Mouse (Mus musculus): ENCODE data around the gene Tmeff1.
"Not testable (repeated sequence)": the region's sequence is repeated elsewhere in the genome, so short reads cannot be mapped to it uniquely, and the experiment has no call there.

The Tmeff1 gene

GRCm38 (mm10) chr4:48676570-48677185 is 91.7 kb downstream of the Tmeff1 start:
- DNase-seq (ENCODE audit: low read depth, low spot score): no peak

DNA sequence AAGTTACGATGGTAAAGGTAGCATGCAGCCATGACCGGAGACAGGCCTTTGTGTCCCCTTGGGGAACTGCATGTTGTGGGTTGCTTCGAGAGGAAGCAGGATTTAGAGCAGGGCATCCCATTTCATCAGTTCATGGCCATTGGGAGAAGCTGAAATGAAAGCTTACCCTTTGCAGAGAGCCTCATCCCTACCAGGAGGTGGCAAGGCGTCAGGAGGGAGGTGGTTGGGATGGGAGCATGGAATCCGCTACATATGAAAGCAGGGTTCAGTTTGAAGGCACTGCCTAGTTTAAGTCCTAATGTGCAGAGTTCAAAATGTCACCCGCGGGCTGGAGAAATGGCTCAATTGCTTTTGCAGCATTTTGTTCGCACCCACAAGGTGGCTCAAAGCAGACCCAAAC is 92.3 kb downstream of the Tmeff1 start:
- no peak for DNase-seq (ENCODE audit: low read depth, low spot score)

DNA sequence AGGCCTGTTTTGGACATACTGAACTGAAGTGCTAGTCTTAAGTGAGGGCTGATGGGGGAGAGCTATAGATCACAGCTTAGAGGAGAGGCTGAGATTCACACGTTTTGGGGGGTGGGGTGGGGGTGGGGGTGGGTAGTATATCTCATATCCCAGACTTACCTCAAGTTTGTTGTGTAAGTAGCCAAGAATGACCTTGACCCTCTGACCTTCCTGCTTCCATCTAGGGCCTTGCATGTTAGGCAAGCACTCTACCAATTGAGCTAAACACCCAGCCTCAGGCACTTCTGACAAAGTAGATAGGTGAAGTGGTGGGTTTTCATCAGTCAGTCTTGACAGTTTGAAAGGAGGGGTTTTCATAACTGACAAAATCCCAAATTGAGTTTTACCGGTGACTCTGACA is 92.8 kb downstream of the Tmeff1 start:
- DNase-seq (ENCODE audit: low read depth, low spot score): no peak

GRCm38 (mm10) chr4:48678793-48679192 is 93.8 kb downstream of the Tmeff1 start:
- DNase-seq (ENCODE audit: low read depth, low spot score): no peak

DNA sequence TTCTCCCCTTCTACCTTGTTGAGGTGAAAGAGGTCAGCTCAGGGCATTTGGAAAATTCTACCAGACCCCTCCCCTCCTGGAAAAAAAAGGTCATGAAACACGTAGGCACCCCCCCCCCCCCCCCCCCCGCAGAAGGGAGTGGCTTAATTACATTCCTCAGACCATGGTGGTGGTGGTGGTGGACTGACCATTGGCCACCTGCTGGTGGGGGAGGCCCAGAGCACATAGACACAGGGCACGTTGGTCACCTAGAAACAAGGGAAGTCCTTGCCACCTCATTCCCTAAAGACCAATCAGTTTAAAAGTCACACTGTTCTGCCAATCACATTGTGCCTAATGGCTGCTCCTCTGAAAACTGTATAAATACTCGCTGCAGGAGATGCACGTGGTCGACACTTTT is 94.8 kb downstream of the Tmeff1 start:
- not testable (repeated sequence) for DNase-seq (ENCODE audit: low read depth, low spot score)

DNA sequence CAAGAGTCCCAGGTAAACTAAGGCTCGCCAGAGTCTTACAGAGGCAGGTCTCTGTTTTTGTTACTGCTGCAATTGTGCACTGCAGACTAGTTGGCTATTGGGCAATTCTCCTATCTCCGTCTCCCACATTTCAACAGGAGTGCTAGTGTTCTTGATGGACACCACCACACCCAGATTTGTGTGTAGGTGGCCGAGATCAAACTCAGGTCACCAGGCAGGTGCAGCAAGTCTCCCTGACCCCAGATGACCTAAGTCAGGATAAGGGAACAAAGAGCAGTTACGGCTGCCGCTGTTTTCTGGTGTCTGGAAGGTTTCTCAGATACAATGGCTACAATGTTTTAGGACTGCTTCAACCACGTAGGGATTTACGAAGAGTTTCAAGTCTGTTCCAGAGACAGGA is 95.2 kb downstream of the Tmeff1 start:
- DNase-seq (ENCODE audit: low read depth, low spot score): no peak

GRCm38 (mm10) chr4:48680648-48681343 is 95.8 kb downstream of the Tmeff1 start:
- DNase-seq (ENCODE audit: low read depth, low spot score): no peak

GRCm38 (mm10) chr4:48683126-48683525 is 98.2 kb downstream of the Tmeff1 start:
- no peak for DNase-seq (ENCODE audit: low read depth, low spot score)

DNA sequence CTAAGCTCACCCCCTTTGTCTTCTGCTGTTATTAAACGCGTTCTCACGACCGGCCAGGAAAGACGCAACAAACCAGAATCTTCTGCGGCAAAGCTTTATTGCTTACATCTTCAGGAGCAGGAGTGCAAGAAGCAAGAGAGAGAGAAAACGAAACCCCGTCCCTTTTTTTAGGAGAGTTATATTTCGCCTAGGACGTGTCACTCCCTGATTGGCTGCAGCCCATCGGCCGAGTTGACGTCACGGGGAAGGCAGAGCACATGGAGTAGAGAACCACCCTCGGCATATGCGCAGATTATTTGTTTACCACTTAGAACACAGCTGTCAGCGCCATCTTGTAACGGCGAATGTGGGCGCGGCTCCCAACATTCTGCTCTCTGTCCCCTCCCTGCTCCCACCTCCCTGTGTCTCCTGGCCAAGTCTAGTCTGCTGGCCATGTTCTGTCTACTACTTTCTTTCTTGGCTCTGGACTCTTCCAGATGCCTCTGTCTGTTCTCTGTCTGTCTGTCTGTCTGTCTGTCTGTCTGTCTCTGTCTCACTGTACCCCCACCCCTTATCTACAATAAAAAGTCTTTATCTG is 98.7 kb downstream of the Tmeff1 start:
- not testable (repeated sequence) for DNase-seq (ENCODE audit: low read depth, low spot score)

- DNase-seq (ENCODE audit: low read depth, low spot score): no peak
These were observed 99.7 kb downstream of the Tmeff1 start for GRCm38 (mm10) chr4:48684593-48685187.

DNA sequence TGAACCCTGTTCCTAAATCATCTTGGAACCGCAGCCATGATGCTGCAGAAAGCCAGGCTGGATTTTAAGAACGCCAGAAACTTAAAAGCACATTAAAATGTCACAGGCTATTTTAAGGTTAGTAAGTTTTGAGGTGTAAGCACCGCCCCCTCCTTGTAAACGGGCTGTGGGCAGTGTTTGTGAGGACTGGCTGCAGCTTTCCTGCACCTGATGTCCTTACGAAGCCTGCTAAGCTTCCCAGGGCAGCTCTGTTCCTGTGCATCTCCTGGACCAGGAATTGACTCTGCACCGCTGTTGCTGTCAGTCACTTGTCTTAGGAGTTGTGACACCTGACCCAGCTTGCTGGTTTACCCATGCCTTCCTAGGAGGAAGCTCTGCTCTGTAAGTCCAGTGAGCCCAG is 103.2 kb downstream of the Tmeff1 start:
- DNase-seq (ENCODE audit: low read depth, low spot score): no peak

DNA sequence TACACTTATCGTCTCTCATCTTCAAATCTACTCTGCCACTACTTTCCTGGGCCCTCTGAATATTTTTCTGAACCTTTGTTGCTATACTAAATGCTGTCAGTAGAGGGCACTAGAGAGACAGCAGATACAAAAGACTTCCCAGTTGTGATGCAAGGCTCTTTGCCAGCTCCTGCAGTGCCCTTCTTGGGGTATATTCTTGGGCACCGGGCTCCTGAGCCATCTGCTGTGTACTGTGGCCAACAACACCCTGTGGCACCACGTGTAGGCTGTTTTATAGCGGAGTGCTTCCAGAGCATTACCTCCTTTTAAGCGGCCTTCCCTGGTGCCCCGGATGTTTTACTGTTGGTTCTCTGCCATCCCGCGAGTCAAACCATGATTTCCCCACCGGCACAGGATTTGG is 105.7 kb downstream of the Tmeff1 start:
- no peak for DNase-seq (ENCODE audit: low read depth, low spot score)

DNA sequence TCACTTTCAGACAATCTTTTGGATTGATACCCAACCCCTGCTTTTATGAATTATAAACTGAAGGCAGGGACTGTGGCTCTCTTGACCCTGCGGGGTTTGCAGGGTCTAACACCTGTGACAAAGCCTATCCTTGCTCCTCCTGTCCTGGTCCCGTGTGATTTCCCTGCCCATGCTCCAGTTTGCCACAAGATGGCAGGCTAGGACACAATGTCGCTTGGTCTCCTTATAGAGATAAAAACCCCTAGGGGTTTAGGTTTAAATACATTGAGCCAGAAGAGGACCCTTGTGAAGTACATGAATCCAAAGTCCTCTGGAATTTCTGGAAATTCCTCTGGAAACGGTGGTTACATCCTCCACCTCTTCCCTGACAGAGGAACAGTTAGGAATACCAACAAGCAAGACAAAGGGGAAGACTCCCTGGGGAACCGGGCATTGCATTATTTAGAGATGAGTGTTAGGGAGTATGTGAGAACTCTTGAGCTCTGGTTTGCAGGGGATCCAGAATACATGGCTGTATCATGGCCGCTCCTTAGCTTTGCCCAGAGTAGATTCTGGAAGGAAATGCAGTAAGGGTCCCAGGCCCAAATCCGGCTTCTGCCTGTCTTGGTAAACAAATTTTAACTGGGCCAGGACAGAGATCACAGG is 106.9 kb downstream of the Tmeff1 start:
- no peak for DNase-seq (ENCODE audit: low read depth, low spot score)

- no peak for DNase-seq (ENCODE audit: low read depth, low spot score)
These were observed 107.8 kb downstream of the Tmeff1 start for GRCm38 (mm10) chr4:48692736-48693292.

DNA sequence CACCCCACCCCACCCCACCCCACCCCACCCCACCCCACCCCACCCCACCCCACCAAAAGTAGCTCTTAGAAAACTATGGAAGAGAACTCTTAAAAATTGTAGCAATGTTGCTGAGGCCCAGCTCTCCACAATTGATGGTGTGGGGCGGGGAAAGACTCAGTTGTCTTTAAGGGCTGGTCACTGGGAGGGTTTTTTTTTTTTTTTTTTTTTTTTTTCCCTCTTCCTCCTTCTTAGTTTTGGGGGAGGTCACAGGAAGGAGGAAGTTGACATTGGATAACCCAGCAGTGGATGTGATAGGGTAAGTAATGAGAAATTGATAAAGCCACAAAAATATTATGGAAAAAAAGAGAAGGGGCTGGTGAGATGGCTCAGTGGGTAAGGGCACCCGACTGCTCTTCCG is 111.7 kb downstream of the Tmeff1 start:
- DNase-seq (ENCODE audit: low read depth, low spot score): no peak

GRCm38 (mm10) chr4:48697302-48697701 is 112.3 kb downstream of the Tmeff1 start:
- DNase-seq (ENCODE audit: low read depth, low spot score): no peak
